Mouse (Mus musculus): ENCODE results near the gene Foxs1. TPM values are rescaled to one million over a fixed set of nuclear protein-coding genes. Genes with fewer than 3 reads are reported as not detected.

Foxs1 gene
- polyA plus RNA-seq (2017; shearing (Covaris generic)) = not detected

DNA sequence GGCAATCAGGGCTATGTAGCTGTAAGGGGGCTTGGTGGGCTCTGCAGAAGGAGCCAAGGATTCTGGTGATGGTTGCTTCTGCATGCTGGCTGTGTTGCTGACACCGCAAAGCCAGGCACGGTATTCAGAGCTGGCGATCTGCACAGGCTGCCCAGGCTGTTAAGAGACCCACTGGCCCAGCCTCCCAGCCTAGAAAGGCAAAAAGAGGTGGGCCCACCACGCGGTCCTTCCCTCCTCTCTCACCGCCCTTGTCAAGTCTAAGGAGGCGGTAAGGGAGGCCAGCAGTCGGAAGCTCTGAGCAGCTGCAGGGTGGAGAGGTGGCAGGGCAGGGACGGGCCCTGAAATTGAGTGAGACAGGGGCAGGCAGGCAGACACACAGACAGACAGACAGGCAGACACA is at the start of gene Foxs1:
Gene Foxs1, minus strand, starts transcription at position 161 of the 400 bp plus-strand sequence.

DNA sequence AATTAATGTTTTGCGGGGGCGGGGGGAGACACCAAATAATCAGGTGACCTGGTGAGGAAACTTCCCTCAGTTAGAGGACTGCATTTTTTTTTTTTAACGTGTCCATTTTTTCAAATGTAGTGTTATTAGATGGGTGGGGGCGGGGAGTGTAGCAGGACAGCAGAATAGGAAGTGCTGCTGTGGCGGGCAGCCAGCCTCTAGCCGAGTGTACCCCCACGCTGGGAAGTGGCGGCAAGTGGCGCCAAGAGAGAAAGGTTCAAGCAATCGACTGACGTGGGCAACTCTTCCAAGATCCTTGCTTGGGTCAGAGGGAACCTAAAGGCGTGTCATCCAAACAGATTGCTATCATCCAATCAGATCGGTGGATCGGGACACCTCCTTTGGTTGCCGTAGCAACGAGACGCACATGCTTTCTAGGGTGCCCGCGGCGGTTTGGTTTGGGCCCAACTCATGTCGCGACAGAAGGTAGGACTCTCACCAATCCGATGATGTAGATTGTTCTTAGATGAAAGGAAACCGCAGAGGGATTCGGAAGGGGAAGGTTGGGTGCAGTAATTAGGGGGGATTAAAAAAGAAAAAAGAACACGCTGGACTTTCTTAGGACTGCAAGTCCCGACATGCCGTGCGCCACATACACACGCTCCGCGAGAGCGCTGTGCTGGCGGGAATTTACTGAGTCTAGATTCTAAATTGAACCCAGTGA is 29.2 kb upstream of the Foxs1 start, which contains the start of gene Ttll9:
Gene Ttll9, plus strand, starts transcription at position 395 of the 703 bp plus-strand sequence.

DNA sequence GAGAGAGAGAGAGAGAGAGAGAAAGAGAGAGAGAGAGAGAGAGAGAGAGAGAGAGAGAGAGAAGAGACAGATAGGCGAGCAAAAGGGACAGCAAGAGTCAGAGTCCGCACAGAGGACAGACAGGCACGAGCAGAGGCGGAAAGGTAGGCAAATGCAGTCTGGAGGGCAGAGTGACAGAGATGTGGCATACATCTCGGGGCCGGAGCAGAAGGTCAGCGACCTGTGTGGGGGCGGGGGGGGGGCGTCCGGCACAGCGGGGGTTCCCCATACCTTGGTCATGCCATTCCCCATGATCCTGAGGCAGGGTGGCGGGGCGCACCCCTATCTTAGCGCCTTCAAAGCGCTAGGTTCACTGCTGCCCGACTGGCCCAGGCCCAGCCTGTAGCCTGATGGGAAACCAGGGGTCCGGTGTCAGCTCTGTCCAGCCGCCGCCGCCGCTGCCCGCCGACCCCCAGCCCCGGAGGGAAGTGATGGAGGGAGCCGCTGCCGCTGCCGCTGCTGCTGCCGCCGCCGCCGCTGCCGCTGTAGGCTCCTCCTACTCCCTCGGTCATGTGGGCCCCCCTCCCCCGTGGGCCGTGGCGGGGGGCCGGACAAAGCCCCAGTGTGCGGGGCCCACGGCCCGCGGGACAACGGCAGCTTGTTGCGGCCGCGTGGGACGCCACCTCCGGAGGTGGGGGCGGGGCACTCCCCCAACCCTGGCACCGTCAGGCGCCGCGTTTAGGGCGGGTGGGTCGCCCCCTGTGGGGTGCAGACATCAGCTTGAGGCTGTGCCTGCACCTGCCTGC is 18.2 kb upstream of the Foxs1 start, which contains the start of gene Dusp15:
Gene Dusp15, minus strand, starts transcription at position 634 of the 785 bp plus-strand sequence.

DNA sequence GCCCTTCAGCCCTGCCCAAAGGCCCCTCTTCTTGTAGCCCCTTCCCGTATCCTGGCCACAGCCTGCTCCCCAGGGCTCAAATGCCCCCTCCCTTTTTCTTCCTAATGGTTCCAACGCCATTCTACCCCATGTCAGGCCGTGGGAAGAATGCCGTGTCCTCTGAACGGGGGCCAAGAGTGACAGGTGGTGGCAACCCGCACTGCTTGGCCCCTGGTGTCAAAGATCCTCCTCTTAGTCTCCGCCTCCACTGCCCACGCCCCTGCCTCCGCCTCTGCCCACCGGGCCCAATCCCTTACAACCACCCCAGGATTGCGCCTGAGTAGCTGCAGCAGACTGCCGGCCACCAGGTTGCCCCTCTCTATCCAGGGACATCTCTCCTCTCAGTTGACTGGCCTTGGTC is 22.0 kb downstream of the Foxs1 start, which contains the start of gene Mylk2:
Gene Mylk2, plus strand, starts transcription at position 322 of the 400 bp plus-strand sequence.

Other genes with a start within 250 kb of the Foxs1 start
- gene Mcts2, start 246.2 kb downstream of the Foxs1 start, polyA plus RNA-seq (2017; shearing (Covaris generic)) = 2.4 TPM
- gene Id1, start 197.0 kb downstream of the Foxs1 start, polyA plus RNA-seq (2017; shearing (Covaris generic)) = not detected
- not detected for gene Cox4i2, start 179.0 kb downstream of the Foxs1 start, polyA plus RNA-seq (2017; shearing (Covaris generic))
- gene Bcl2l1, start 101.5 kb downstream of the Foxs1 start, polyA plus RNA-seq (2017; shearing (Covaris generic)) = 69.7 TPM
- 4.1 TPM for gene Tpx2, start 85.2 kb downstream of the Foxs1 start, polyA plus RNA-seq (2017; shearing (Covaris generic))
- gene Mylk2, start 21.9 kb downstream of the Foxs1 start, polyA plus RNA-seq (2017; shearing (Covaris generic)) = not detected
- not detected for gene Dusp15, start 18.5 kb upstream of the Foxs1 start, polyA plus RNA-seq (2017; shearing (Covaris generic))
- 1.3 TPM for gene Ttll9, start 29.3 kb upstream of the Foxs1 start, polyA plus RNA-seq (2017; shearing (Covaris generic))
- gene Pdrg1, start 82.2 kb upstream of the Foxs1 start, polyA plus RNA-seq (2017; shearing (Covaris generic)) = 200 TPM
- not detected for gene Xkr7, start 98.6 kb upstream of the Foxs1 start, polyA plus RNA-seq (2017; shearing (Covaris generic))
- not detected for gene Ccm2l, start 132.7 kb upstream of the Foxs1 start, polyA plus RNA-seq (2017; shearing (Covaris generic))
- 0.77 TPM for gene Hck, start 175.3 kb upstream of the Foxs1 start, polyA plus RNA-seq (2017; shearing (Covaris generic))
- 71.9 TPM for gene Tm9sf4, start 228.1 kb upstream of the Foxs1 start, polyA plus RNA-seq (2017; shearing (Covaris generic))